Mouse (Mus musculus): Measurements from ENCODE around the gene Slx4ip. TPM values are rescaled to one million over a fixed set of nuclear protein-coding genes. Genes with fewer than 3 reads are reported as not detected.

Gene Slx4ip
- polyA plus RNA-seq, 1 experiment from 2014 or later: 9.7 TPM

DNA sequence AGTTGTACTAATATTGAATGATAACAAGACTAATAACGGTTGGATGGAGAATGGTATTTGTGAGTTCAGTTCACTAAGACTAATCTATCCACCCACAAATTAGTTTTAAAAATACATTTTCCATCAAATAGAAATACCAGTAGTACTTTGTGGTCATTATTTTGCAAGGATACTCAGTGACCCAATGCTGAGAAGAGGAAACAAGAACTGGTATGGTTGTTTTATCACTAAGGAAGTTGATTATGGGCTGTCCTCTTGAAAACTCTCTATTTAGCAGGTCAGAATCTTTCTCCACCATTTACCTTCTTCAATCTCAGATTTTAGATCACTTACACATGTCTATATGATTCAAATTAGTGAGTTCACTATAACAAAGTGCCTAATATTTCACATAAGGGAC is 111.0 kb downstream of the Slx4ip start:
- Histone ChIP-seq H3K4me1 (replicated peaks; ENCODE audit: control insufficient read depth, insufficient read depth, low read length) (no peaks in the 10 kb centered on the region), H3K4me2 (ENCODE audit: low read depth, low read length, severe bottlenecking) (no peak overlapping the region), H3K9me3 (ENCODE audit: control insufficient read depth, low read length) (no peaks in the 10 kb centered on the region), H3K27ac (ENCODE audit: low read depth, low read length) (no peak overlapping the region), H3K27me3 (ENCODE audit: control insufficient read depth, insufficient read depth, low read length) (no peaks in the 10 kb centered on the region), H3K4me3 (ENCODE audit: low read depth, low read length) (no peak overlapping the region), H3K9ac (ENCODE audit: low read length) (no peak overlapping the region), H3K36me3 (ENCODE audit: control insufficient read depth, insufficient read depth, low read length) (no peaks in the 10 kb centered on the region)
- no peak for ATAC-seq (replicated peaks; ENCODE audit: low FRiP score)
- WGBS: 90% methylated on average over 1 of the region's 1 CpGs
- DNase-seq (ENCODE audit: low spot score): no peak

DNA sequence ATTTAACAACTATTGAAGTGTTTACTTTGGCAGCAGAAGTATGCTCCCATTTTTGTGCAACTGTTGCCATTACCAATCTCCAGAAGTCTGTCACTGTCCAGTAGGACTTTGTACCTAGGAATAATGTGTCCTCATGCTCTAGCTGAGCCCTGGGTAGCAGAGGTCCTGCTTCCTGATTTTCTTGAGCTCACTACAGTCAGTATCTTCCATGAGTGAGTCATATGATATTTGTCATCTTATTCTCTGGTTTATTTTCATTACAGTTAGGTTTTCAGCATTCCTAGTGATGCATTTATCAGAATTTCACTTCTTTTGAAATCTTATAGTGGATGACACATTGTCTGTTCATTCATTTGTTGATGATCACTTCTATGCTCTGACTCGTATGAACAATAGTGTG is 115.6 kb downstream of the Slx4ip start:
- no peaks in the 10 kb centered on the region for H3K36me3 ChIP-seq (ENCODE audit: control insufficient read depth, insufficient read depth, low read length)
- no peak overlapping the region for H3K9ac ChIP-seq (ENCODE audit: low read length)
- H3K4me3 ChIP-seq (ENCODE audit: low read depth, low read length): no peak overlapping the region
- DNase-seq (ENCODE audit: low spot score): no peak
- WGBS: 86% methylated on average over 1 of the region's 1 CpGs
- no peaks in the 10 kb centered on the region for H3K9me3 ChIP-seq (ENCODE audit: control insufficient read depth, low read length)
- no peak overlapping the region for H3K4me2 ChIP-seq (ENCODE audit: low read depth, low read length, severe bottlenecking)
- H3K4me1 ChIP-seq (replicated peaks; ENCODE audit: control insufficient read depth, insufficient read depth, low read length): no peaks in the 10 kb centered on the region
- no peak overlapping the region for H3K27ac ChIP-seq (ENCODE audit: low read depth, low read length)
- H3K27me3 ChIP-seq (ENCODE audit: control insufficient read depth, insufficient read depth, low read length): no peaks in the 10 kb centered on the region
- ATAC-seq (replicated peaks; ENCODE audit: low FRiP score): no peak

- DNase-seq (ENCODE audit: low spot score): no peak
- no peaks in the 10 kb centered on the region for H3K36me3 ChIP-seq (ENCODE audit: control insufficient read depth, insufficient read depth, low read length)
- H3K27ac ChIP-seq (ENCODE audit: low read depth, low read length): no peak overlapping the region
- no peak overlapping the region for H3K4me3 ChIP-seq (ENCODE audit: low read depth, low read length)
- H3K27me3 ChIP-seq (ENCODE audit: control insufficient read depth, insufficient read depth, low read length): no peaks in the 10 kb centered on the region
- no peaks in the 10 kb centered on the region for H3K9me3 ChIP-seq (ENCODE audit: control insufficient read depth, low read length)
- 68% methylated on average over 1 of the region's 1 CpGs for WGBS
- H3K4me2 ChIP-seq (ENCODE audit: low read depth, low read length, severe bottlenecking): no peak overlapping the region
- H3K4me1 ChIP-seq (replicated peaks; ENCODE audit: control insufficient read depth, insufficient read depth, low read length): no peaks in the 10 kb centered on the region
- no peak overlapping the region for H3K9ac ChIP-seq (ENCODE audit: low read length)
- ATAC-seq (replicated peaks; ENCODE audit: low FRiP score): no peak
Observed at GRCm38 (mm10) chr2:137011980-137012379, 121.0 kb downstream of the Slx4ip start.

DNA sequence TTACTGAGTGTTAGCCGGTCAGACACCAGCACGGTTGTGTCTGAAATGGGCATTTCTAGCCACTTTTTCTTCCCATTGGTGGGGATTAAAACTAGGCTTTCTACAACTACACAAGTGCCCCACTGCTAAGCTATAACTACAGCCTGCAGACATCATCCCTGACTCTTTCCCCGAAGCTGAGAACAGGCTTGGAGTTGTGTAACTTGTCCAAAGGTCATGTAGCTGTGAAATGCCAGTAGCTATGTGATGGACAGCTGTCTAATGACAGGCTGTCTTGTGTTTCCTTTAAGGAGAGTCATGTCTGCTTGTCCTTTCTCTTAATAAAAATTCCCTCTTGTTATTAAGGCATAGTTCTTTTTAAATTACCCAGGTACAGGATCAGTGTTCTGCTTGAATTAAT is 122.1 kb downstream of the Slx4ip start:
- Histone ChIP-seq H3K4me1 (replicated peaks; ENCODE audit: control insufficient read depth, insufficient read depth, low read length) (no peaks in the 10 kb centered on the region), H3K4me2 (ENCODE audit: low read depth, low read length, severe bottlenecking) (no peak overlapping the region), H3K9me3 (ENCODE audit: control insufficient read depth, low read length) (no peaks in the 10 kb centered on the region), H3K27ac (ENCODE audit: low read depth, low read length) (no peak overlapping the region), H3K27me3 (ENCODE audit: control insufficient read depth, insufficient read depth, low read length) (no peaks in the 10 kb centered on the region), H3K4me3 (ENCODE audit: low read depth, low read length) (no peak overlapping the region), H3K36me3 (ENCODE audit: control insufficient read depth, insufficient read depth, low read length) (no peaks in the 10 kb centered on the region), H3K9ac (ENCODE audit: low read length) (no peak overlapping the region)
- ATAC-seq (replicated peaks; ENCODE audit: low FRiP score) (no peak), DNase-seq (ENCODE audit: low spot score) (no peak)
- 79% methylated on average over 3 of the region's 3 CpGs for WGBS

DNA sequence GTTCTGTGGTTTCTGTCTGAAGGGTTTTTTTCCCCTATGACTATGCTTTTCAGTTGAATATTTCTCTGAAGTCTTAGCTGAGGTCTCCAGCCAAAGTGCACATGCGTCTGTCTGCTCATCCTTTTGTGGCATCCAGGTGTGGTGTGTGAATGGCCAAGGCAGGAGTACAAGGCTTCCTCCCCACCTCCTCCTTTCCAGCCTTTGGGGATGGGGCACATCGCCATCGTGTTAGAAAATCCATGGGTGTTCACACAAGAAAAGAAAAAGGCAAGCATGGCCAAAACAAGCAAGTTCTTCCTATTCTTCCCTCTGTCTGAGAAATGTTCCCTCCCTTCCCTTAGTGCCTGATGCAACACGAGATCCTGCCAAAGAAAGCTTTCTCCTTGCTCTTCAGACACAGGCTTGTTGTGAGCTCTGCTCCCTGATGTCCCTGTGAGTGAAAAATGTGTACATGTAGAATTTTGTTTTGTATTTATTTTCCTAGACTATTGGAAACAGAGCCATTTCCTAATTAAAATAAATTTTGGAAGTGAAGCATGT is 122.9 kb downstream of the Slx4ip start:
- Histone ChIP-seq H3K9me3 (ENCODE audit: control insufficient read depth, low read length) (no peaks in the 10 kb centered on the region), H3K27me3 (ENCODE audit: control insufficient read depth, insufficient read depth, low read length) (no peaks in the 10 kb centered on the region), H3K4me3 (ENCODE audit: low read depth, low read length) (no peak overlapping the region), H3K36me3 (ENCODE audit: control insufficient read depth, insufficient read depth, low read length) (no peaks in the 10 kb centered on the region), H3K4me1 (replicated peaks; ENCODE audit: control insufficient read depth, insufficient read depth, low read length) (no peaks in the 10 kb centered on the region), H3K4me2 (ENCODE audit: low read depth, low read length, severe bottlenecking) (no peak overlapping the region), H3K9ac (ENCODE audit: low read length) (no peak overlapping the region), H3K27ac (ENCODE audit: low read depth, low read length) (no peak overlapping the region)
- ATAC-seq (replicated peaks; ENCODE audit: low FRiP score): no peak
- 79% methylated on average over 4 of the region's 4 CpGs for WGBS
- DNase-seq (ENCODE audit: low spot score): no peak

DNA sequence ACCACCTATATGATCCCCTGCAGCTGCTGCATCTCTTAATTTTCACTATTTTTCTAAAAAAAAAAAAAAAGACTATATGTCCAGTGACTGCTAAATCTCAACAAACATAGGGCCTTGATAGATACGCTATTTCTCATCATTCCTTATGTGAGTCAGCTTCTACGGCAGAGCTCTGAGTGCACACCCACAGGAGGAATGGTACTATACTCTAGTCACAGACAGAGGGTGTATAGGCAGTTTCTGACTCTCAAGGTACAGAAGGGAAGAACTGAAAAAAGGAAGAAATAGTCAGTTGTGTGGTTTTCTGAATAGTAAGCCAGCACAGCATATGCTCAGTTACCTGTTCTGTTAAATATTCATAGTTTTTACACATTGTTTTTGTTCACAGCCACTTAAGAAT is 123.4 kb downstream of the Slx4ip start:
- DNase-seq (ENCODE audit: low spot score): no peak
- 94% methylated on average over 2 of the region's 2 CpGs for WGBS
- H3K9me3 ChIP-seq (ENCODE audit: control insufficient read depth, low read length): no peaks in the 10 kb centered on the region
- no peaks in the 10 kb centered on the region for H3K4me1 ChIP-seq (replicated peaks; ENCODE audit: control insufficient read depth, insufficient read depth, low read length)
- H3K4me2 ChIP-seq (ENCODE audit: low read depth, low read length, severe bottlenecking): no peak overlapping the region
- H3K27me3 ChIP-seq (ENCODE audit: control insufficient read depth, insufficient read depth, low read length): no peaks in the 10 kb centered on the region
- H3K9ac ChIP-seq (ENCODE audit: low read length): no peak overlapping the region
- no peaks in the 10 kb centered on the region for H3K36me3 ChIP-seq (ENCODE audit: control insufficient read depth, insufficient read depth, low read length)
- no peak overlapping the region for H3K27ac ChIP-seq (ENCODE audit: low read depth, low read length)
- no peak overlapping the region for H3K4me3 ChIP-seq (ENCODE audit: low read depth, low read length)
- ATAC-seq (replicated peaks; ENCODE audit: low FRiP score): no peak

- Histone ChIP-seq H3K4me2 (ENCODE audit: low read depth, low read length, severe bottlenecking) (no peak overlapping the region), H3K9me3 (ENCODE audit: control insufficient read depth, low read length) (no peaks in the 10 kb centered on the region), H3K9ac (ENCODE audit: low read length) (no peak overlapping the region), H3K27ac (ENCODE audit: low read depth, low read length) (no peak overlapping the region), H3K4me3 (ENCODE audit: low read depth, low read length) (no peak overlapping the region), H3K36me3 (ENCODE audit: control insufficient read depth, insufficient read depth, low read length) (no peaks in the 10 kb centered on the region), H3K4me1 (replicated peaks; ENCODE audit: control insufficient read depth, insufficient read depth, low read length) (no peaks in the 10 kb centered on the region), H3K27me3 (ENCODE audit: control insufficient read depth, insufficient read depth, low read length) (no peaks in the 10 kb centered on the region)
- no peak for DNase-seq (ENCODE audit: low spot score)
- no peak for ATAC-seq (replicated peaks; ENCODE audit: low FRiP score)
- WGBS: 86% methylated on average over 2 of the region's 2 CpGs
Observed at GRCm38 (mm10) chr2:137044122-137044521, 153.1 kb downstream of the Slx4ip start.

DNA sequence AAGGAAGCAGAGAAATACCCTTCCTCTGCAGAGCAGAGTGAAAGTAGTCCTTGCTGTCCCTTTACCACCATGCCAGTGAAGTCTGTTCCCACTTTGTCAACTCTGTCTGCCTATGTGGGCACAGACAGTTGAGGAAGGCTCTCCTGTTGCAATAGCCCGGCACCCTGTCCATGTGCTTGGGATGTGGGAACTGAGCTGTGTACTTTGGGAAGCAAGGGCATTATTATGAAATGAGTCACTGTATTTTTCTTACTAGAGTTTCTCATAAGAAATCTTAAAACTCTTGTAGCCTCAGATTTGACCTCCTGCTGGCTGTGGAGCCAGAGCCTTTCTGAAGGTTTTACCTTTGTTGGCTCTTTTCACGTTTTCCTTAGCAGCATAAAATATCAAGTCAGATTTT is 158.3 kb downstream of the Slx4ip start:
- Histone ChIP-seq H3K36me3 (ENCODE audit: control insufficient read depth, insufficient read depth, low read length) (no peaks in the 10 kb centered on the region), H3K4me2 (ENCODE audit: low read depth, low read length, severe bottlenecking) (no peak overlapping the region), H3K4me3 (ENCODE audit: low read depth, low read length) (no peak overlapping the region), H3K27ac (ENCODE audit: low read depth, low read length) (no peak overlapping the region), H3K4me1 (replicated peaks; ENCODE audit: control insufficient read depth, insufficient read depth, low read length) (no peaks in the 10 kb centered on the region), H3K9me3 (ENCODE audit: control insufficient read depth, low read length) (no peaks in the 10 kb centered on the region), H3K27me3 (ENCODE audit: control insufficient read depth, insufficient read depth, low read length) (no peaks in the 10 kb centered on the region), H3K9ac (ENCODE audit: low read length) (no peak overlapping the region)
- DNase-seq (ENCODE audit: low spot score) (no peak), ATAC-seq (replicated peaks; ENCODE audit: low FRiP score) (no peak)
- 84% methylated on average over 2 of the region's 2 CpGs for WGBS

DNA sequence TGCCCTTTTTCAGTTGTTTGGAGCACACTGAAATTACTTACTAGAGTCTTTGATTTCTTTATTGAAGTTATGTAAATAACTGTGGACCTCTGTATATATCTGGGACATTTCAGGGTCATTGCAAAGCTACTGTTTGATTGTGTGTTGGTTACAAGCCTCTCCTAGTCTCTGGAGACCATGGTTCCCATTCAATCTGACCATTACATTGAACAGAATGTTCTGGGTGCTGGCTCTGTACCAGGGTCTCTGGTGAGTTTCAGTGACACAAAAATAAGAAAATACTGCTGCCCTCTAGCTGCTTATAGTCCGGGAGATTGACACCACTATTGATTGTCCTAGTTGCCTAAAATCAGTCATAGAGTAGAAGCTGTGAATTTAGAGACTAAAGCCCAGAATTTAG is 158.9 kb downstream of the Slx4ip start:
- H3K4me3 ChIP-seq (ENCODE audit: low read depth, low read length): no peak overlapping the region
- H3K9me3 ChIP-seq (ENCODE audit: control insufficient read depth, low read length): no peaks in the 10 kb centered on the region
- H3K4me1 ChIP-seq (replicated peaks; ENCODE audit: control insufficient read depth, insufficient read depth, low read length): no peaks in the 10 kb centered on the region
- ATAC-seq (replicated peaks; ENCODE audit: low FRiP score) (no peak), DNase-seq (ENCODE audit: low spot score) (no peak)
- H3K27me3 ChIP-seq (ENCODE audit: control insufficient read depth, insufficient read depth, low read length): no peaks in the 10 kb centered on the region
- no peak overlapping the region for H3K4me2 ChIP-seq (ENCODE audit: low read depth, low read length, severe bottlenecking)
- 87% methylated on average over 1 of the region's 1 CpGs for WGBS
- no peak overlapping the region for H3K27ac ChIP-seq (ENCODE audit: low read depth, low read length)
- no peak overlapping the region for H3K9ac ChIP-seq (ENCODE audit: low read length)
- no peaks in the 10 kb centered on the region for H3K36me3 ChIP-seq (ENCODE audit: control insufficient read depth, insufficient read depth, low read length)
